Mouse (Mus musculus) adrenal gland, postnatal 10 days (tissue): ENCODE results near the gene Rplp2. TPM values are rescaled to one million over a fixed set of nuclear protein-coding genes. Genes with fewer than 3 reads are reported as not detected.
"Not testable (repeated sequence)": the region's sequence is repeated elsewhere in the genome, so short reads cannot be mapped to it uniquely, and the experiment has no call there.

Experiments
- DNase-seq: peaks from one replicate; pipeline ENCODE4 v3.0.0; 2021; ENCODE audit warnings: mixed read lengths
- total RNA-seq, 2 experiments: library from RNA; stranded (reverse); gene quantifications; 2 replicates each; pipeline ENCODE4 v1.2.3; 2021

Gene Rplp2
- total RNA-seq, 2 experiments from 2014 or later, result 1,282 to 1,421 TPM

DNA sequence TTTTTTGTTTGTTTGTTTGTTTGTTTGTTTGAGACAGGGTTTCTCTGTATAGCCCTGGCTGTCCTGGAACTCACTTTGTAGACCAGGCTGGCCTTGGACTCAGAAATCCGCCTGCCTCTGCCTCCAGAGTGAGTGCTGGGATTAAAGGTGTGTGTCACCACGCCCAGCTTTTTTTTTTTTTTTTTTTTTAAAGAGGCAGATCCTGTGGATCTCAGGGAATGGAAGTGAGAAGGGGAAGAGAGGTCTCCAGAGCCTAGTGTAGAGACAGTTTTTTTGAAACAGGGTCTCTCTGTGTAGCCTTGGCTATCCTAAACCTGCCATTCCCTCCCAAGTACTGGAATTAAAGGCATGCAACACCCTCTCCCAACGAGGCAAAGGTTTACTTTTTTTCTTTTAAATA lies 796 bp upstream of the Rplp2 start:
- not testable (repeated sequence) for DNase-seq

- DNase-seq, result peak; percentile 65
Measured at GRCm38 (mm10) chr7:141451928-141452327, 4.8 kb downstream of the Rplp2 start.

DNA sequence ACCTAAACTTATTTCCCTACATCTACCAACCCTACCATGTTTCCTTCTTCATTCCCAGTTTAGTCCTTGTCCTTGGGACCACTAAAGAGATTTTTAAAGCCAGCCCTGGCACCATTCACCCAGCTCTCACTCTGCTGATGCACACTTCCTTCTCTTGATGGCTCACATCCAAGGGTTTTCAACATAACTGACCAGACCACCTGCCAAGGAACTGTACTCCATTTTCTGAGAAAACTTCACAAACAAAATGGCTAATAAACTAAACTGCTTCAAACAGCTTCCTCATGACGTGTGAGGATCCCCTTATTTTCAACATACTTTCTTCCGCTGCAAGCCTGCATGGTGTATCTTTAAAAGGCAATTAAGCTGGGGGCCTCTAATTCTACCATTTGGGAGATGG lies 6.5 kb downstream of the Rplp2 start:
- peak; percentile 16 for DNase-seq

- DNase-seq, result peak; percentile 98
Measured at GRCm38 (mm10) chr7:141454967-141455551, 7.9 kb downstream of the Rplp2 start, which contains the start of gene Pnpla2. Gene Pnpla2, plus strand, starts transcription at chr7:141455198.

GRCm38 (mm10) chr7:141455610-141456314 lies 8.6 kb downstream of the Rplp2 start:
- DNase-seq, result peak; percentile 85

DNA sequence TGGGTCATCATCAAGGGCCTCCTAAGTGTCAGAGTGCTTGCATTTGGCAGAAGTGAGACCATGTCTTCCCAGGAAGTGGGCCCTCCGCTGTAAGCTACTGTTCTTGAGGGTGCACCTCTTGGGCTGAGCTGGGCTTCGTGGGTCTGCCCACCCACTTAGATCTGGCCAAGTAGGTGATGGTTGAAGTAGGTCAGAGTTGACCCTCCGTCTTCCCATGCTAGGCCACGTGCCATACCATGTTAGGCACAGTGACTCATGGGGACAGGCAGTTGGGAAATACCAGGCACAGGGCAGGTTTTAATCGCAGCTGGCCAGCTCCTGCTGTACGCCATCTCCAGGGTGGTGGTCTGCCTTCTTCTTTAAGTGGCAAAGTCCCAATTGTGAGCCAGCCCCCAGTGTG lies 9.6 kb downstream of the Rplp2 start:
- peak; percentile 75 for DNase-seq

- DNase-seq, result peak; percentile 19
Measured at GRCm38 (mm10) chr7:141457236-141457635, 10.1 kb downstream of the Rplp2 start.

DNA sequence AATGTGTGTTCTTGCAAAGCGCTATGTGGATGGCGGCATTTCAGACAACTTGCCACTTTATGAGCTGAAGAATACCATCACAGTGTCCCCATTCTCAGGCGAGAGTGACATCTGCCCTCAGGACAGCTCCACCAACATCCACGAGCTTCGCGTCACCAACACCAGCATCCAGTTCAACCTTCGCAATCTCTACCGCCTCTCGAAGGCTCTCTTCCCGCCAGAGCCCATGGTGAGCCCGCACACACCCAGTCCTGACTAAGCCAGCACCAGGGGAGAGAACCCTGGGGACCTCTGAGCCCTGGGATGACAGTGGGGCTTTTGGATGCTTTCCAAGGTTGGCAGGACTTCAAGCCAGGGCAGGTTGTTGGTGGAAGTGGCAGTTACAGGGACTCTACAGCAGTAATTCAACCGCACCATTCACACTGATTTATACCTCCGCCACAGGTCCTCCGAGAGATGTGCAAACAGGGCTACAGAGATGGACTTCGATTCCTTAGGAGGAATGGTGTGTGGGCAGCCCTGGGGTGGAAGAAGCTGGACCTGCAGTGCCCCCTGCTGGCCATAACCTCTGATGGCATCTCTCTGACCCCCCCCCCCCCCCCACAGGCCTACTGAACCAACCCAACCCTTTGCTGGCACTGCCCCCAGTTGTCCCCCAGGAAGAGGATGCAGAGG lies 11.0 kb downstream of the Rplp2 start:
- DNase-seq, result peak; percentile 74

DNA sequence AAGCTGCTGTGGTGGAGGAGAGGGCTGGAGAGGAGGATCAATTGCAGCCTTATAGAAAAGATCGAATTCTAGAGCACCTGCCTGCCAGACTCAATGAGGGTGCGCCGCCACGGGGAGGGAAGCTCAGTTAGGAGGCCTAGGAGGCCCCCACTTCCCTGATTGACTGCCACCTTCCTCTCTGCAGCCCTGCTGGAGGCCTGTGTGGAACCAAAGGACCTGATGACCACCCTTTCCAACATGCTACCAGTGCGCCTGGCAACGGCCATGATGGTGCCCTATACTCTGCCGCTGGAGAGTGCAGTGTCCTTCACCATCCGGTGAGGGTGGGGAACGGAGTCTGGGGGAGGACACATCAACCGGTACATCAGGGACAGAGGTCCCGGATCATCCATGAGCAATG lies 11.5 kb downstream of the Rplp2 start:
- DNase-seq, result peak; percentile 15

- peak; percentile 67 for DNase-seq
Measured at GRCm38 (mm10) chr7:141459301-141459711, 12.1 kb downstream of the Rplp2 start.

DNA sequence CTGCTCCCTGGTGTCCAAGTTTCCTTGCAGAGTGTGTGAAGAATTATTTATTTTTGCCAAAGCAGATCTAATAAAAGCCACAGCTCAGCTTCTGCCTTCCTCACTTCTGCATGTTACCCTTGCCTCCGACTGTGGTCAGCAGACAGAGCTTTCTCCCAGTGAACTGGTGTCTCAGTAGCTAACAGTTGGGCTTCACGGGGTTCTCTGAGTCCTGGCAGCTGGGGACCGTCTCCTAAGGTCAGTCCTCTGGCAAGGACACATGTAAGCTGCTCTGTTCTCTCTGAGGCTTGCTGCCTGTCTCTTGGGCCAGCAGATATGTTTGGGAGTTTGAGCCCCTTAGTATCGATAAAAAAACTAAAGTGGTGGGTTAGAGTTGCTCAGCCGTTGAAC lies 12.8 kb downstream of the Rplp2 start:
- peak; percentile 12 for DNase-seq

GRCm38 (mm10) chr7:141460391-141461113 lies 13.4 kb downstream of the Rplp2 start, which contains the start of gene Cracr2b:
Gene Cracr2b, plus strand, starts transcription at chr7:141461094.
- peak; percentile 34 for DNase-seq

- peak; percentile 59 for DNase-seq
Measured at GRCm38 (mm10) chr7:141461521-141462332, 14.6 kb downstream of the Rplp2 start.

GRCm38 (mm10) chr7:141462333-141462821 lies 15.2 kb downstream of the Rplp2 start:
- DNase-seq, result no peak

GRCm38 (mm10) chr7:141463824-141464602 lies 16.8 kb downstream of the Rplp2 start:
- DNase-seq, result no peak

GRCm38 (mm10) chr7:141464603-141465201 lies 17.5 kb downstream of the Rplp2 start:
- DNase-seq, result no peak

GRCm38 (mm10) chr7:141465388-141466044 lies 18.3 kb downstream of the Rplp2 start:
- DNase-seq, result no peak

DNA sequence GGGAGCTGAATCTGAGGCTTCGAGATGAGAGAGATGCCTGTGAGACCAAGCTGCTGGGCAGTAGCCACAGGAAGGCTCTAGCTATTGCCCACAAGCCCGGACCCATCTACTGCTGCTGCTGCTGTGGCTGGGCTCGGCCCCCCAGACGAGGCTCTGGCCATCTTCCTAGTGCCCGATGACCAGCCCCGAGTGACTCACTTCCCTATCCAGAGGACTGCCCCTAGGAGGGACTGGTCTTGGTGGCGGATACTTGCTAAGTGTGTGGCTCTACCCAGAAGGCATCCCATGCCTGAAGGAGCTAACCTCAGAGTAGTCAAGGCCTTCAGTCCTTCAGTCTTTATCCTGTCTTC lies 18.9 kb downstream of the Rplp2 start:
- DNase-seq, result no peak

GRCm38 (mm10) chr7:141466607-141467148 lies 19.5 kb downstream of the Rplp2 start:
- no peak for DNase-seq
